ENCODE assay signal across 24 mouse cellular contexts in the genomic region with DNA sequence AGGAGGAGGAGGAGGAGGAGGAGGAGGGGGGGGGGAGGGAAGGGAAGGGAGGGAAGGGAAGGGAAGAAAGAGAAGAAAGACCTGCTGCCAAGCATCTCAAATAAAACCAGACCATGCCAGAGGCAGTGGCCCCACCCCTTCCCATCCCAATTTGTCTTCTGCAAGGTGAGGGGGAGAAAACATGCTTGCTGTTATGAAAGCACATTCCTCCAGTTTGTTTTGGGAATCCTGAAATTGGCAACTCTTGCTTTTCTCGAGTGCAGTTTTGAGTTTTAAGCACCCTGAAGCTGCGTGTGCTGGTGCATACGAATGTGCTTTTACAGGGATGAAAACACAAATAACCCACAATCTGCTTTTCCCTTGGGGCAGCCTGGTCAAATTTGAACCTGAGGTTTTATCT.
"Had no signal": no experiment of that assay in that cellular context is flagged by ENCODE, and none has a peak within 500 bp of the region (broad histone marks: within the 10 kb centered on the region; RNA-seq: fewer than 3 reads in every experiment).

No protein-coding gene starts in this region.

- H3K9me3 ChIP-seq: heart, embryonic 13.5 days; heart, embryonic 15.5 days; hindbrain, embryonic 13.5 days; hindbrain, embryonic 15.5 days; kidney, embryonic 15.5 days; limb, embryonic 10.5 days; limb, embryonic 12.5 days; liver, embryonic 13.5 days had no signal

- H3K4me1 ChIP-seq: heart, embryonic 13.5 days; heart, embryonic 15.5 days; kidney, embryonic 15.5 days; limb, embryonic 10.5 days; limb, embryonic 12.5 days; liver, embryonic 13.5 days had no signal

- H3K27ac ChIP-seq: heart, adult 2 months; heart, embryonic 13.5 days; heart, embryonic 15.5 days; hindbrain, embryonic 13.5 days; hindbrain, embryonic 15.5 days; hindbrain, postnatal 0 days; kidney, embryonic 15.5 days; kidney, postnatal 0 days; layer of hippocampus, adult 2 months; left cerebral cortex, adult 2 months; limb, embryonic 10.5 days; limb, embryonic 12.5 days; liver, embryonic 13.5 days had no signal

- DNase-seq: forebrain, postnatal 0 days; gastrocnemius, postnatal 14 days; gastrocnemius, postnatal 36 days; heart, adult 2 months; heart, postnatal 14 days; heart, postnatal 36 days; kidney, postnatal 14 days; kidney, postnatal 4 days; liver; liver, embryonic 13.5 days had no signal

- H3K4me2 ChIP-seq: heart, embryonic 11.5 days; heart, embryonic 13.5 days; heart, embryonic 15.5 days; hindbrain, embryonic 13.5 days; hindbrain, embryonic 15.5 days; kidney, embryonic 15.5 days; limb, embryonic 12.5 days; liver, embryonic 11.5 days; liver, embryonic 13.5 days had no signal

- H3K9ac ChIP-seq: forebrain, postnatal 0 days; heart, embryonic 13.5 days; heart, embryonic 15.5 days; hindbrain, embryonic 13.5 days; hindbrain, embryonic 15.5 days; kidney, embryonic 15.5 days; limb, embryonic 12.5 days; liver, embryonic 13.5 days had no signal

- H3K27me3 ChIP-seq: heart, embryonic 13.5 days; heart, embryonic 15.5 days; hindbrain, embryonic 13.5 days; hindbrain, embryonic 15.5 days; kidney, embryonic 15.5 days; limb, embryonic 12.5 days; liver, embryonic 13.5 days had no signal

- H3K4me3 ChIP-seq: heart, adult 2 months; heart, embryonic 13.5 days; heart, embryonic 15.5 days; hindbrain, embryonic 13.5 days; hindbrain, embryonic 15.5 days; kidney, embryonic 15.5 days; layer of hippocampus, adult 2 months; left cerebral cortex, adult 2 months; limb, embryonic 10.5 days; limb, embryonic 12.5 days; liver, embryonic 13.5 days had no signal

- ATAC-seq: forebrain, postnatal 0 days; hindbrain, postnatal 0 days; intestine, embryonic 16.5 days had no signal

- H3K36me3 ChIP-seq: heart, embryonic 13.5 days; heart, embryonic 15.5 days; hindbrain, embryonic 13.5 days; hindbrain, embryonic 15.5 days; kidney, embryonic 15.5 days; limb, embryonic 10.5 days; limb, embryonic 12.5 days; liver, embryonic 13.5 days had no signal
